In genomic region chr19:19770990-19771389, GRCm38 (mm10) we compare ENCODE assay signal across 23 mouse cellular contexts.
"Had no signal": no experiment of that assay in that cellular context is flagged by ENCODE, and none has a peak within 500 bp of the region (broad histone marks: within the 10 kb centered on the region; RNA-seq: fewer than 3 reads in every experiment).

No protein-coding gene starts in this region.

- H3K4me3 ChIP-seq: gastrocnemius, adult 2 months; heart, embryonic 10.5 days; heart, embryonic 12.5 days; hindbrain, embryonic 10.5 days; hindbrain, embryonic 12.5 days; intestine, embryonic 15.5 days; layer of hippocampus, adult 2 months; limb, embryonic 13.5 days; limb, embryonic 15.5 days; liver, embryonic 12.5 days had no signal

- DNase-seq: gastrocnemius, adult 2 months; gastrocnemius, postnatal 10 days; gastrocnemius, postnatal 25 days; heart, adult 18-20 months; heart, postnatal 10 days; heart, postnatal 4 days; kidney, adult 18-20 months; kidney, adult 8-10 months; kidney, postnatal 10 days; kidney, postnatal 25 days; kidney, postnatal 4 days; left cerebral cortex, postnatal 4 days had no signal

- H3K27ac ChIP-seq: gastrocnemius, adult 2 months; heart, embryonic 10.5 days; hindbrain, embryonic 10.5 days; hindbrain, embryonic 12.5 days; hindbrain, embryonic 14.5 days; intestine, embryonic 15.5 days; layer of hippocampus, adult 2 months; limb, embryonic 13.5 days; limb, embryonic 15.5 days; liver, embryonic 12.5 days; liver, embryonic 14.5 days had no signal
